Mouse (Mus musculus) cortical plate, adult 2 months (tissue): ENCODE data around the gene Ptprc.

ENCODE experiments used
- CTCF ChIP-seq: fragments of 200-500 bp; IDR thresholded peaks from 2 replicates; pipeline ENCODE4 v1.5.1; 2011; ENCODE audit warnings: mild to moderate bottlenecking, control low read depth, low read length; ENCODE audit not compliant: insufficient read depth; ENCODE audit errors: extremely low read depth
- POLR2A ChIP-seq: fragments of 200-500 bp; IDR thresholded peaks from 2 replicates; pipeline ENCODE4 v1.6.1; 2011; ENCODE audit warnings: mild to moderate bottlenecking, low read length, control low read depth; ENCODE audit not compliant: insufficient read depth; ENCODE audit errors: extremely low read depth

DNA sequence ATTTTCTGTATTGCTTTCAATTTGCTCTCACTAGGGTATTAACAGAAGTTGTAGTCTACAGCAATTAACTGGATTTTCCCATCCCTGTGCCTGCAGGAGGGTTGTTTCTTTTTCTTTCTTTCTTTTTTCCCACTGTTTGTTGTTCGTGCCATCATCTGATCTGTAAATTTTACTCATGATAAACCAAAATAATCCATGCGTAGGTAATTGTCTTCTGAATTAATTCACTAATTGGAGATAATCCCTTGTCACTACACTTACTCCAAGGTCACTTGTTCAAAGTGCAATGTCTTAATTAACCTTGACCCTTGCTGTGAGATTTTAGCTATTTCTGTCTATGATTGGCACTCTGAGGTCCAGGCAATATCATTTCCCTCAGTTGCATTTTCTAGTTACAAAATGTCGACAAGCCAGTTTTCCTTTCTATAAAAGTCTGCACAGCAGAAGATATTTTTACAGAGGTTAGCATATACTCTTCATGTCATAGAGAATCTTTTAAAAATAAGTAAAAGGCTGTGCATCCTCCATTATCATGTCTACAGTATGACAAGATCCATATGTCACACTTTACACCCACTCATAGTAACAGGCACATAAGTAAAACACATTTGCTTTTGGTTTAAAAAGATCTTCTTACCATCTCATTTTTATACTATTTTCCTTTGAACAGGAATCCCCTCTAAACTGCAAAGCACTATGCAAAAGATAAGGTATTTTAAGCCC, 39.4 kb upstream of the Ptprc start:
- TF ChIP-seq POLR2A = no peak
- no peak for TF ChIP-seq CTCF
